Mouse (Mus musculus): ENCODE results near the gene BC147527. TPM values are rescaled to one million over a fixed set of nuclear protein-coding genes. Genes with fewer than 3 reads are reported as not detected.

BC147527 gene
- 1.8 to 3.5 TPM (median 2.7 TPM) in 4 replicates for total RNA-seq (2023)

GRCm38 (mm10) chr13:120299991-120300442 is at the start of gene BC147527:
Gene BC147527, plus strand, starts transcription at chr13:120300392.

GRCm38 (mm10) chr13:120262870-120263269 is 37.3 kb upstream of the BC147527 start, which contains the start of gene AF067061:
Gene AF067061, plus strand, starts transcription at chr13:120263114.

GRCm38 (mm10) chr13:120316578-120316977 is 16.4 kb downstream of the BC147527 start, which contains the start of gene Tcstv3:
Gene Tcstv3, plus strand, starts transcription at chr13:120316878.

Other genes starting within 250 kb of the BC147527 start
- not detected in 4 replicates for gene Gm21188, start 248.2 kb upstream of the BC147527 start, total RNA-seq (2023)
- not detected in 4 replicates for gene Gm20767, start 160.1 kb upstream of the BC147527 start, total RNA-seq (2023)
- not detected in 4 replicates for gene Gm21818, start 128.0 kb upstream of the BC147527 start, total RNA-seq (2023)
- gene Gm21762, start 84.4 kb upstream of the BC147527 start, total RNA-seq (2023), result 1.1 TPM in 1 of 4 replicates, not detected in the others
- gene Gm21731, start 61.3 kb upstream of the BC147527 start, total RNA-seq (2023), result not detected in 4 replicates
- gene AF067061, start 37.3 kb upstream of the BC147527 start, total RNA-seq (2023), result 1.9 TPM in 1 of 4 replicates, not detected in the others
- gene Tcstv3, start 16.5 kb downstream of the BC147527 start, total RNA-seq (2023), result not detected in 4 replicates

All from B cell, adult 62 days (primary cell).